ENCODE assay signal across 11 mouse cellular contexts in genomic region chr2:115036205-115036604, GRCm38 (mm10).
DNase-seq lines count a peak whose midpoint lies in the region; ATAC-seq lines count a peak whose summit lies in the region.
"Had no signal": no experiment of that assay in that cellular context is flagged by ENCODE, and none has a peak within 500 bp of the region (broad histone marks: within the 10 kb centered on the region; RNA-seq: fewer than 3 reads in every experiment).

No protein-coding gene starts in this region.

- H3K36me3 ChIP-seq in forebrain, embryonic 15.5 days = no peaks in the 10 kb centered on the region
- no peaks in the 10 kb centered on the region for H3K36me3 ChIP-seq in forebrain, embryonic 11.5 days (ENCODE audit: control insufficient read depth, insufficient read depth, low read length)
- H3K36me3 ChIP-seq: embryonic facial prominence, embryonic 13.5 days; neural tube, embryonic 12.5 days had no signal

- whole genome bisulfite sequencing in forebrain, embryonic 15.5 days = 28% methylated on average over 3 of the region's 3 CpGs
- 82% methylated on average over 3 of the region's 3 CpGs for WGBS in forebrain, embryonic 11.5 days

- H3K27ac ChIP-seq in forebrain, embryonic 15.5 days (replicated peaks) = no peak overlapping the region
- no peak overlapping the region for H3K27ac ChIP-seq in forebrain, embryonic 11.5 days (ENCODE audit: low read depth, low read length)
- H3K27ac ChIP-seq: embryonic facial prominence, embryonic 13.5 days; liver, embryonic 14.5 days; neural tube, embryonic 12.5 days had no signal

- H3K4me2 ChIP-seq in forebrain, embryonic 15.5 days (replicated peaks) = no peak overlapping the region
- H3K4me2 ChIP-seq in forebrain, embryonic 11.5 days (ENCODE audit: low read depth, low read length, severe bottlenecking) = no peak overlapping the region
- H3K4me2 ChIP-seq: embryonic facial prominence, embryonic 13.5 days; neural tube, embryonic 12.5 days had no signal

- ATAC-seq in forebrain, embryonic 15.5 days (replicated peaks) = peak; percentile 35
- no peak for ATAC-seq in forebrain, embryonic 11.5 days (replicated peaks; ENCODE audit: low FRiP score)

- no peak overlapping the region for H3K4me3 ChIP-seq in forebrain, embryonic 15.5 days
- H3K4me3 ChIP-seq in forebrain, embryonic 11.5 days (ENCODE audit: low read depth, low read length) = no peak overlapping the region
- H3K4me3 ChIP-seq: embryonic facial prominence, embryonic 13.5 days; neural tube, embryonic 12.5 days had no signal

- no peaks in the 10 kb centered on the region for H3K9me3 ChIP-seq in forebrain, embryonic 15.5 days
- H3K9me3 ChIP-seq in forebrain, embryonic 11.5 days (ENCODE audit: control insufficient read depth, low read length) = no peaks in the 10 kb centered on the region
- H3K9me3 ChIP-seq: embryonic facial prominence, embryonic 13.5 days; neural tube, embryonic 12.5 days had no signal

- no peaks in the 10 kb centered on the region for H3K4me1 ChIP-seq in forebrain, embryonic 15.5 days
- no peaks in the 10 kb centered on the region for H3K4me1 ChIP-seq in forebrain, embryonic 11.5 days (replicated peaks; ENCODE audit: control insufficient read depth, insufficient read depth, low read length)
- H3K4me1 ChIP-seq: neural tube, embryonic 12.5 days had no signal

- H3K27me3 ChIP-seq in forebrain, embryonic 15.5 days = no peaks in the 10 kb centered on the region
- no peaks in the 10 kb centered on the region for H3K27me3 ChIP-seq in forebrain, embryonic 11.5 days (ENCODE audit: control insufficient read depth, insufficient read depth, low read length)
- H3K27me3 ChIP-seq: embryonic facial prominence, embryonic 13.5 days; neural tube, embryonic 12.5 days had no signal

- no peak for DNase-seq in forebrain, embryonic 11.5 days (ENCODE audit: low spot score)
- DNase-seq in ovary, postnatal 36 days (ENCODE audit: low spot score) = peak; percentile 4
- DNase-seq in ovary, postnatal 10 days (ENCODE audit: low spot score) = no peak
- peak; percentile 11 to 19 for DNase-seq in frontal cortex, postnatal 14 days (ENCODE audit: low spot score in 2 of 2)
- peak; percentile 33 for DNase-seq in telencephalon, adult 2 months (ENCODE audit: low read depth, low spot score)
- DNase-seq in cerebellum, adult 9-11 months = no peak
- DNase-seq in ovary, postnatal 14 days (ENCODE audit: low spot score) = no peak

- H3K9ac ChIP-seq in forebrain, embryonic 15.5 days (replicated peaks) = no peak overlapping the region
- H3K9ac ChIP-seq in forebrain, embryonic 11.5 days (ENCODE audit: low read length) = no peak overlapping the region
- H3K9ac ChIP-seq: embryonic facial prominence, embryonic 13.5 days; liver, embryonic 14.5 days; neural tube, embryonic 12.5 days had no signal

Comparison
In these comparisons a context has a peak if more than half of its experiments do, and no peak if none do; other contexts are left out.
1. DNase-seq: peak in ovary, postnatal 36 days (single experiment), frontal cortex, postnatal 14 days (2 of 2) and telencephalon, adult 2 months (single experiment); none in forebrain, embryonic 11.5 days (single experiment), ovary, postnatal 10 days (single experiment), cerebellum, adult 9-11 months (single experiment) and ovary, postnatal 14 days (single experiment).